Mouse (Mus musculus): ENCODE measurements at regions not wholly inside any gene's neighbourhood (a gene's known extent, or its start where the extent isn't known, plus 50 kb on each side); places are given as distances from the start of the nearest gene placed in this dataset.

DNA sequence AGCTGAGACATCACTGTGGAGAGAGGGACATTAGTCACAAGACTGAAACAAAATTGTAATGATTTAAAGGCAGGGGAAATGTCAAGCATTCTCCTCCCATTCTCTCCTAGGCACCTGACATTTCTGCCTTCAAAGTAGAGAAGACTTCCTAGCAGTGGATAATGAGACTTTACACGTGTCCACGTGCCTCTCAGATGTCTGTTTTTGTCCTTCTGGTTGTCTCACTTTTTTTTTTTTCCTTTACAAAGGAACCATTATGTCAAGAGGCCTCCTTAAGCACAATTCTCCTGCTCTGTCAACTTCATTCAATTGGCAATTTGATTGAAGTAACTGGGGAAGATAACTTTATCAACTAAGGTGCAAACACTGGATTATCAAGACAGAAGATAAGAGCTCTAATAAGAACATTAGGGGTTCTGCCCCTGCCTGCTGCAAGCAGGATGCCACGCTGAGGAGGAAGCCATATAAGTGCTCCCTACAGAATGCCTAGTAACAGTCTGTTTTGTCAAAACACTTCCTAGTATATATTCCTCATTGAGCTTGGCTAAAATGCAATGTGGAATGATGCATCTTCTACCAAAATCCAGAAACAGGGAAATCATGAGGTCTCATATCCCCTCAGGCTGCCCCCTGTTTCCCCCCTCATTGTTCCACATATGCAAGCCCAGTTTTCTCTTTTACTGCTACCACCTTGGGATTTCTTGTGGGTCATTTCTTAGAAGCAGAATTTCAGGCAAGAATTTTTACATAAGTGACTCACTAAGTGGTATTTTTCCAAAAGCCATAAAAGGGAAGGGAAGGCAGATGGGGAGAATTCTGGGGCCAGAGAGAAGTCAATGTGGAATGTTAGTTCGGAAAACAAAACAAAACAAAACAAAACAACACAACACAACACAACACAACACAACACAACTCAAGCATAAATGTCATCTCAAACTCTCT, 967.0 kb upstream of the Lrrc6 start:
- no peak for DNase-seq (ENCODE audit: low spot score)

DNA sequence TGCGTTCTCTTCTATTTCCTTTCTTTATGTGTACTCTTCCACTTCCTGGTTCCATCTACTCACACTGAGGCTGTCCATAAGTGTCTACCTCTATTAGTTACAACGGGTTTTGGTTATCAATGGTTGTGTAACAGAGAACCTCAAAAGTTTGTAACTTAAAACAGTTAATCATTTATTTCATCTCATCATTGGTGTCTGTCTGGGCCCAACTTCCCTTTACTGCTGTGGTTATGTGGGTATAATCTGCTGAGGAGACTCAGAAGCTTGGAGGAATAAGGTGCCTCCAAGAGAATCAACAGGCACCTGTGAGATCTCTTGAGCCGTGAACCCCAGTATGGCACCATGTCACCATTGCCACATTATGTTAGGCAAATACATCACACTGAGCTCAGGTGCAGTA, 962.2 kb upstream of the Lrrc6 start:
- no peak for DNase-seq (ENCODE audit: low spot score)

DNA sequence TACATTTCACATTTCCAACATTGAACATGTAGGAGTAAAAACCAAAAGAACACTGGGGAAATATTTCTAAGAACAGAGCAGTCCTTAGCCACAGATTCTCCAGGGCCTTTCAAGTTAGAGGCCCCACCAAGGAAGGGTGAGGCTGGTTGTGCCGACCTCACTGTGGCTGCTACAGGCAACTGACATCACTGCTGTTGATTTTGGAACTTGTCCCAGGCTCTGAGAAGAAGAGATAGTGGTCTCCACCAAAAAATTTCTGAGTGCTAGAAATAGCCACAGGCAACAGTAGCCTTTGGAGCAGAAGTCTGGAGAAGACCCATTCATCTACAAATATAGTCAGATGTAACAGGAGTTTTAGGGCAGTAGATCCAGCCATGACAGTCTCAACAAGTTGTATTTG, 959.7 kb upstream of the Lrrc6 start:
- DNase-seq (ENCODE audit: low spot score), result no peak

DNA sequence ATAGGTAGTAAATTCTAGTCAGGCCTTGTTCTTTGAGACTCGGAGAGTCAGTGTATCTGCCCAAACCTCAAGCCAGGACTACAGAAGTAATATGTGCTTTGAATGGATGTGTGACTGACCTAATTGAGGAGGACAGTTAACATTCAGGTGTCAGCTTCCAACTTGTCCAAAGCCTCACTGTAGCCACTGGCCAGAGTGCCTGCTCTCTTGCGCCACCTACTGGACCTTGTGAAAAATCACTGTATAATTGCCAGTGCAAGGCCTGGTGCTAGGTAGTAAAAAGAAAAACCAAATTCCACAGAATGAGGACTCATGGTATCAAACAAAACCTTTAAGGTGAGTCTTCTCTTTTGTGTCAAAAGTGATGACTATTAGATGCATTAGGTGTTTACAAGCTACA, 933.6 kb upstream of the Lrrc6 start:
- peak; percentile 17 for DNase-seq (ENCODE audit: low spot score)

DNA sequence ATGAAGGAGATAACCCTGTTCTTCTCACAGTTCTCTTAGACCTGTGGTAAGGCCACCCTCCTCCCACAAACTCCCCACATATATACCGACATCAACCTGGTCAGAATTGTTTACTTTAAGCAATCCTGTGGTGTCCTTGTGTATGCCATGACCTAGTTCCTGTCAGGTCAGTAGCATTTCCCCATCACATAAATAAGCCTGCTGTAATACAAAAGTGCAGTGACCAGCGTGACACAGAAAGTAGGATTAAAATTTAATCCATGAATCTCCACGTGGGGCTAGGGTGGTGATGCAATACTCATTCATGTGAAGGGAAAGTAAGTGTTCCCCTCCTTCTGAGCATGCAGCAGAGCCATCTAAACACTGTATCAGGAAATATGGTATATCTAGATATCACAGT, 923.2 kb upstream of the Lrrc6 start:
- no peak for DNase-seq (ENCODE audit: low spot score)

DNA sequence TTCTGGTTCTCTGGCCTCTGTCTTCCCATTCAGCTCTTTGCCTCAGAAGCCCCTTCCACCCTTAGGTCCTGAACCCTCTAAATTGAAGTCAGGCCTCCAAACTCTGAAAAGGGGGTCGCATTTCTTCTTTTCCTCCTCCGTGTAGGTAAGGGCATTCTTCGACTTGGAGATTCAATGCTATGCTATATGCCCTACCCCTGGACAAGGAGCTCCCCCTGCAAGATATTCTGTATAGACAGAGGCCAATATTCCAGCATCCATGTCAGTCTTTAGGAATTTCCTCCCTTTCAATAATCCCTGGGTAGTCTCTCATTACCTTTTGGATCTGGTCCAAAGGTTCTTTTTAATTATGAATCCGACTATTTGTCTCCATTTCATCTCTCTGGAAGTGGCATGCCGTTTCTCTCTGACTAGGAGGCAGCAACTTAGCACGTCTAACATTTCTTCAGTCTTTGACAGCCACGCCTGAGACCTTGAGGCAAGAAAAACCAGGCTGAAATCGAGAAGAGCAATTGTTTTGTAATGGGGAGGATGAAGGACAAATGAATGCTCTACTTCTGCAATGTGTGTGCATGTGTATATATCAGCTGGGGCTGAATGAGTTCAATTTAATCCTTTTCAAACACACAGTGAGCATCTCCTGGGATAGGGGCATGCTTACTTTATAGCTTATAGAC, 921.7 kb upstream of the Lrrc6 start:
- no peak for DNase-seq (ENCODE audit: low spot score)

DNA sequence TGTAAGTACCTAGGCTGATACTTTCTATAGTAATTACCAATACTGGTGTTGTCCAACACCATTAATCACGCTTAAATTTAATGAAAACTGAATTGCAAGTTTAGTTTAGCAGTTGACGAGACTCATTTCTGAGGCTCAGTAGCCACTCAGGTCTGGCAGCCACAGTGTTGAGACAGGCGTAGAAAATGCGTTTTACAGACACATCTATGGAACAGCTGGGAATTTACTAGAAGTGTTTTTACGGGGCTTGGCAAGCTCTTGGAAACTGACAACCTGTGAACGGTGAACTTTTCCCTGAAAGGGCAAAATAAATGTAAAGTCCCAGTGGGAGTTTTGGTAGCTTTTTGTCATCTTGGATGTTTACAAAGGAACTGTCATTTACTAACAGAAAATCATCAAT, 920.1 kb upstream of the Lrrc6 start:
- no peak for DNase-seq (ENCODE audit: low spot score)

DNA sequence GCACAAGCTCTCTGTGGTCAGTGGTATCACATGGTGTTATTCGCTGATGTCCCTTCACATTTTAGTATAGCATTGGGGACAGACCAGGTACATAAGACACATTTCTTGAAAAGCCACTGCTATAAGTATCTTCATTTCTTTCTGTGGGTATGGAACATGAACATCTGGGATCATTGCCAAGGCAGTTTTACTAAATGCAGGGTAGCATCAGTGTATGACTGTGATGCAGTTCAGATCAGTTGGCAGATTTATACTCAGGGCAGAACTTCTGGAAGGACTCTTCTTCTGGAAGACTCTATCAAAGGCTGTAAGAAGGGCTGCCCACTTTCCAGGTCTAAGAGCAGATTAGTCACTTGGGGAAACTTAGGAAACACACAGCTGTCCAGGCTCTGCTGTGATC, 919.0 kb upstream of the Lrrc6 start:
- no peak for DNase-seq (ENCODE audit: low spot score)

DNA sequence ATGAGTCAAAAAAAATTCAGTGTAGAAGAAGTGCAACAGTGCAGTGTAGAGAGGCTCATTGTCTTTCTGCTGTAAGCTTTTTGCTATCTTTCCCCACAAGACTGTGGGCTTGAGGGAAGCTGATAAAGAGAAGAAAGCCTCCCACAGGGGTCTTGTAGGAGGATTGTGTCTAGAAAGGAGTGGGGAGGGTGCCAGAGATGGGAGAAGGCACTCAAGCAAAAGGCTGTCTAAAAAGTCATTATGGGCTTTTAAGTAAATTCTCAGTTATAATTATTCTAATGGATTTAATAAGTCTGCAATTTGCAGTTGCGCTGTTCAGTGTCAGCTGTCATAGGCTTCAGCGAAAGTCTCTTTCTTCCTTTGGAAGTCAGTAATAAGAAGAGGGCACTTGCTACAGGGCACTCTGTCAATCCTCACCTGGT, 917.0 kb upstream of the Lrrc6 start:
- DNase-seq (ENCODE audit: low spot score), result no peak

DNA sequence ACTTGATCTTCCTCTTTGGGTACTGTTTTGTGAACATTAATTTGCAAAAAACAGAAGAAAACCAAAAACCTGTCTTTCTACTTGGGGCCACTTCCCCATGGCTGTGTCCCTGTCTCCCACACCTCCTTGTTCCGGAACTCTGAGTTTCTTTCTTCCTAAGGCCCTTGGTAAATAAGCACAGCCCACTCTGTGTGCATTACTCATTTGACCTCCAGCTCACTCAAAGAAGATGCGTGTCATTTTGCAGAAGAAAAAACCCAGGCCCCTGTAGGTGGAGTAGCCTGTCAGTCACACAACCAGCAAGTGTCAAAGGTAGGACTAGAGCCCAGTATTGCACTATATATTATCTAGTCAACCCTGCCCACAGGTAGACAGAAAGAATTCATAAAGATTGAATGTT, 915.1 kb upstream of the Lrrc6 start:
- no peak for DNase-seq (ENCODE audit: low spot score)

DNA sequence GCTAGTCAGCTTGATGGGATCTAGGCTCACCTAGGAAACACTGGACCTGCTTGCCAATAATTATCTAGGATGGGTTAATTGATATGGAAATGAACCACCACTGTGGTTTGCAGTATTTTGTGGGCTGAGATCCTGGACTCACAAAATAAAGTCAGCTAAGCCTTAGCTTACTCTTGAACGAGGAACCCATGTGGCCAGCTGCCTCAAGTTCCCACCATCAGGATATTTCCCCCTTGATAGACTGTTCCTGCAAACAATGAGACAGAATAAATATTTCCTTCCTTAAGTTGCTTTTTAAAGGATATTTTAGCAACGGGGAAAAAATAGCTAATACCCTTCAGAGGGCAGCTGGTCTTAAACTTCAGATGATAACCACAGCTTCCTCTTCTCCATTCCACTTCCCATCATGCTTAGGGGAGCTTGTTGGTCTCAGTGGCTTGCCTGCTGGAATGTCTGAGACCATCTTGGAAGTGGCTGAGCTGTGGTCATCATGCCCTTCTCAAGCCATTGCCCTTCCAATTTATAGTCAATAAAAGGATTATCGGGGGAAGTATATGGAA, 913.7 kb upstream of the Lrrc6 start:
- DNase-seq (ENCODE audit: low spot score), result no peak

DNA sequence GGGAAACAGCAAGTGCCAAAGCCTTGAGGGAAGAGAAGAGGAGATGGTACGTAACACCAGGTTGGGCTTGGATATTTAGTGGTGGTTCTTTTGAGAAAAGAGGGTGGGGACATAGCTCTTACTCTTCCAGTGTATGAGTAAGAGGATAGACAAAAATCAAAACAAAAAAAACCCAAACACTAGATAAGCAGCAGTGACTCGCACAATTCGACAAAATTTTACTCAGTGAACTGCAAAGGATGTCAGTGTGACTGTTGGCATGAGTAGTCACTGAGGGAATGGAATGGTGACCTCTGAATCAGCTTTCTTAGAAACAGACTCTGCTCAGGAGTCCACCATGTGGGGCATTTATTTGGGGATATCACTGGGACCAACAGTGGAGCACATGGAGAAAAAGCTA, 912.9 kb upstream of the Lrrc6 start:
- DNase-seq (ENCODE audit: low spot score), result no peak

DNA sequence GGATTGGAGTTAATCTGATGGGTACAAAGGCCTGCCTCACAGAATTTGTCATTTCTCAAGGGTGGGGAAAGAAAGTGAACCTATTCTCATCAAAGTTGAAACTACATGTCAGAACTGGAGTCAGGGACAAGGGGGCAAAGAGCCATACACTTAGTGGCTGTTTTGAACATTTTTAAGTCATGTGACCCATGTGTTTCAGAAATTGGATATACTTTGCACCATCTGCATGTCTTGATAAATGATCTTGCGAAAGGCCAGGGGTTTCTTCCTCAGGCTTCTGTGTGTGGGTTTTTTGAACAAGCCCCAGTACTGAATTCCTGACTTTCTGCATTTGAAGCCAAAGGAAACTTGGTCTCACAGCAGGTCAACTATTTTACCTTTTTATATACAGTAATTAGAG, 911.7 kb upstream of the Lrrc6 start:
- no peak for DNase-seq (ENCODE audit: low spot score)

DNA sequence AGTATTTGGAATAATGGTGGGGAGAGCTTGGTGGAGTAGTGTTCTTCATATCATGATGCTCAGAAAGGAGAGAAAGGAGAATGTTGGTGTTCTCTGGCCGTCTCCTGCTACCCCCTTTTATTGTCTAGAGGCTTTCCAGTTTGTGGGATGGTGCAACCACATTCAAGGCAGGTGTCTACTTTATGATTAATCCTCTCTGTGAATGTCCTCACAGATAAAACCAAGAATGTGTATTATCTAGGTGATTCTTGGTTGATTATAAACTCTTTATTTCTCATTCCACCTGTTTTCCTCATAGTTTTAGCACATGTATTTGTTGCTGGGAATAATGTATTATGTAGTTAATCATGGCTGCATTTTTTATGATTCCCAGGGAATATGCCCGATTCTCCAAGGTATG, 910.9 kb upstream of the Lrrc6 start:
- DNase-seq (ENCODE audit: low spot score), result no peak

DNA sequence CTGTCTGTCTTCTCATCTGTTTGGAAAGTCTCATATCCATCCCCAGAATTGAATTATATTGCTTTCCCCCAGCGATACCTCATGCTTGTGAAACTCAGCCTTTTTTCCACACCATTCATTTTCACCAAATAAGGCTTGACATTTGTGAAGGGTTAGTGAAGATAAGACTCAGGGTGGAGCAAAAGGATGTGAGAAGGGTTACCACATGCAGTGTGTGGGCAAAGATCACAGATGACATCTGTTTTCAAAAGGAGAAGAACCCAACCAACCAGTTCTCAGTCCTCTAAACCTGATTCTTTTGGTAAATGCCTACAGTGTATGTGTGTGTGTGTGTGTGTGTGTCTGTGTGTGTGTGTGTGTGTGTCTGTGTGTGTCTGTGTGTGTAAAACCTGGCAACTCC, 909.3 kb upstream of the Lrrc6 start:
- DNase-seq (ENCODE audit: low spot score), result no peak

DNA sequence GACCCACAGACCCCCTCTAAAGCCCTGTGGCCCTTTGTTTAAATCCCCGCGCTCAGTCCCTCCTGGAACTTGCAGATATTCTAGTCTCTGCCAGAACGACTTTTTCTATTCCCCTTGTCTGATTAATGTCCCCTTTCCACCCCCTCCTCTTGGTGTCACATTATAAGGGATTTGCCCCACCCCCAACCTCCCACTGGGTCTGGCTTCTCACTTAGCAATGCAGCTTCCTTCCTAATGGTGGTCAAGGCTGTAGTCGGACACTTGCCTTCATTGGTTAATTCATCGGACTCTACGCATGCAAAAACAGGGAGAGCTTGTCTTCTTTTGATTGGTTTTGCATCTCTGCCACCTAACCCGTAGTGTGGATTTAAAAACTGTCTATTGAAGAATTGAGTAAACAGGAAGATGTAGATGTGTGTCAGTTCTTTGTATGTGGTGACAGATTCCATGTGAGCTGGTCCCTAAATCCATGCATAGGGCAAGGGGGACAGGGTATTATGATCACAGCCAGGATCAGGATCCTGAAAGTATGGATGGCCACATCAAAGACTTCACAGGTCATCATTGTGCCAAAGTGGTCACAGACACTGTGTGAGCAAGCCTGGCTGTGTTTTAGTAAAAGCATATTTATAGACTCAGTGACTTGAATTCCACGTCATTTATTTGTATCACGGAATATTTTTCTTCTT, 908.3 kb upstream of the Lrrc6 start:
- DNase-seq (ENCODE audit: low spot score), result no peak

DNA sequence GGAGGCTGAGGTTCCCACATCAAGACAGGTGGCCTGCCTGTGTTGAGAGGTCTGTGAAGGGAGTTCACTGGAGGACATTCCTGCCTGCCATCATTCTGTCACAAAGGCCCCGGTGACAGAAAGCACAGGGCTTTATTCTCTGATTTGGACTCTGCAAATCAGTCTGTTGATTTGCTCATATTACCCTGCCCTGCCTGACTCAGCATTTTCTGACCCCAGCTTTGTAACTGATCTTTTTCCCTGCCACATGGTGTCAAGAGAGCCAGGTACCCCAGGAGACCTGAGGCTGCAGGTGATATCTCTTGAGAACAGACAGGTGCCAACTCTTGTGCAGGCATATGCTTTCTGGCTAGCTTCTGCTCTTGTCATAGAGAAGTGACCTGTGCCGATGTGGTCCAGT, 906.5 kb upstream of the Lrrc6 start:
- DNase-seq (ENCODE audit: low spot score), result no peak

DNA sequence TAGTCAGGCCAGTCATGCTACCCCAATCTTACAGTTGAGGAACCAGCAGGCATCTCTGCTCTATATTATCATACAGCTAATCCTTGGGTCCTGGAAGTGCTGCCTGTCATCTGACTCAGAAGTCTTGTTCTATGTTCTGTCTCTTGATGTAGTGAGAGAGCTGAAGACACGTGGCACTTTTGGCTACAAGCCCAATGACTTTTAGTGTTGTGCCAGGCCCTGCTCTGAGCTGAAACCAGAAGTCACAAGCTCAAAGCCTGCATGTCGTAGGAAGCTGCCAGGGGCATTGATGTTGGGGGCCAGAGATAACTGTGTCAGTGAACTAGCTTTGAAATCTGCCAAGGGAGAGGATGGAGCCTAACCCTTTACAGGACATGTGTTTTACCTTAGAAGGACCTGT, 904.8 kb upstream of the Lrrc6 start:
- DNase-seq (ENCODE audit: low spot score), result no peak

DNA sequence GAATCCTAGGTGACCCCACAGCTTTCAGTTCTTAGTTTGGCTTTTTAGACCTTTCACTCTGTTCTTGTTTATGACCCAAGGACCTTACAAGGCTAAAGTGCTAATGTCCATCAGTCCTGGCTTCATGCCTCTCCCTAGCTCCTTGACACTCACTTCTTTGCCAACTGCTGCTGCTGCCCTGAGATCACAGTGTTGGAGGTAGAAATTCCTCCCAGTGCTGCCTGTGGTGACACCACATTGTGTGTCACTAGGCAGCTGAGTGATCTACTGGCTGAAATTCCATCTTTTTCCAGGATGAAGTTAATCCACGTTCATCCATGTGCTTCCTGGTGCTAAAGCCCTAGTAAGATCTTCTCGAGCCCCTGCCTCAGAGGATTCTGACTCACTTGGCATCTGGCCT, 904.3 kb upstream of the Lrrc6 start:
- DNase-seq (ENCODE audit: low spot score), result no peak

DNA sequence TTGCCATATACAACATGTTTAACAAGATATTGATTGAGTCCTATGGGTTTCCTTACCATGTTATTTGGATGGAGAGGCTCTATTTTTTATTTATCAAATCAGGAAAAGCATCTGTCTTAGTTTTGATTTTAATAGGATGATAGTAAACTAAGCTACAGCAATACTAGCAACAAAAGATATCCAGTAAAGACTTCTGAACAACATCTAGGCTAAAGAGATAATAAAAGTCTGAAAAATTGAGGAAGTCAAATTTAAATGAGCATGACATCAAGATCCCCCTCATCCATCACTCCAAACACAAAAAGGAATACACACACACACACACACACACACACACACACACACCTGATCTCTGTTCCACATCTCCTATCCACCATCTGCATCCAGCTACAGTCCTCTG, 901.6 kb upstream of the Lrrc6 start:
- no peak for DNase-seq (ENCODE audit: low spot score)

DNA sequence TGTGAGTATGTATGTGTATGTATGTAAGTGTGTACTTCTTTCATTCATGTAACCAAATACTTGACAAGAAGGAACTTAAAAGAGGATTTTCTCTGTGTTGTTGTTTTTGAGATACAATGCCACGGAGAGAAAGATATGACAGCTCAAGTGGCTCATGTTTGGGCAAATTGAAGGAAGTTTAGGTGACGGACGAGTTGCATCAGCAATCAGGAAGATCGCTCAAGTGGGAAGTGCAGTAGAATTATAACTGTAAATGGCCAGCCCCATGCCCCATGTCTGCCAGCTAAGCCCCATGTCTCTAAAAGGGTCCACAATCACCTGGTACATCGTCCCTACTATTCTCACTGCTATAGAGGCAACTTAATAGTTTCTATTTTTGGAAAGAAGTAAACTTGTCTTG, 896.6 kb upstream of the Lrrc6 start:
- no peak for DNase-seq (ENCODE audit: low spot score)

DNA sequence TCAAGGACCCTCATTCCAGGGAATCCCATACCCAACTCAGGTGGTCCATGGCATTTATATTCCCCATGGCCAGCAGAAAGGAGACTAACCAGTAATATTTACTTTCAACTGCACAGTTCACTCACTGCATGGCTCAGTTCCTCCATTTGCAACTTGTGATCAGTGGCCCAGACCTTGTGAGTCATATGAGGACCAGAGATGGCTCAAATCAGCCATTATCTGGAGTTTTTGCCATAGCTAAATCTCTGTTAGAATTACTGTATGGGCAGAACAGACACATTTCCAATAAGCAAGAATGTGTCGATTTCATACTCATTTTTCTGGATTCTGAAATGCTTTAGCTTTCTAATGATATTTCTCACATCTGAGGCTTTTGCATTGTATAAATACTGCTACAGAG, 894.4 kb upstream of the Lrrc6 start:
- DNase-seq (ENCODE audit: low spot score), result no peak

DNA sequence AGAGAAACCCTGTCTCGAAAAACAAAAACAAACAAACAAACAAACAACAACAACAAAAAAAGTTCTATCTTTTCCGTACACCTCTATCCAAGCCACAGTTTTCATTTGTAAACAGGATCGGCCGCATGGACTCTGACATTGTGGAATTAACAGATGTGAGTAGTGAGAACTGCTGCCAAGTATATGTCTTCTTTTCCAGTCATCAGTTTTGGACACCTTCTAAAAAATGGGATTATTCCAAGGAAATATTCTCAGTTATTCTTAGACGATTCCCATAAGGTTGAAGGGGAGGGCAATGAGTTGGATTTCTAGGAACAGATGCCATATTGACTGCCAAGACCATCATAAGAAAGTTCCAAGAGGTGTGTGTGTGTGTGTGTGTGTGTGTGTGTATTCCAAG, 891.2 kb upstream of the Lrrc6 start:
- DNase-seq (ENCODE audit: low spot score), result no peak

All from layer of hippocampus, adult 11-12 months (tissue).